Mouse (Mus musculus): ENCODE data around the gene Ppp2r5a.

DNA sequence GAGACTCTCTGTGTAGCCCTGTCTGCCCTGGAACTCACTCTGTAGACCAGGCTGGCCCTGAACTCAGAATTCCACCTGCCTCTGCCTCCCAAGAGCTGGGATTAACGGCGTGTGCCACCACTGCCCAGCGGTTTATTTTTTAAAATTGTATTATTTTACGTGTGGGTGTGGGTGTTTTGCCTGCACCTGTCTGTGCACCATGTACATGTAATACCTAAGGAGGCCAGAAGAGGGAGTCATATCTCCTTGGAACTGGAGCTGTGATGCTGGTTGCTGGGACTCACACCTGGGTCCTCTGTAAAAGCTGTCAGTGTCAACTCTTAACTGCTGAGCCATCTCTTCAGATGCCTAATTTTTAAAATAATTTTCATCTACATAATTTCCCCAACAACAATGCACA, 38.6 kb downstream of the Ppp2r5a start:
- TF ChIP-seq CTCF (conservative IDR thresholded peaks at IDR 0.05; ENCODE audit: insufficient read depth, insufficient read length, low read depth, low read length), result peak; percentile 60
- TF ChIP-seq POLR2A (IDR thresholded peaks at IDR 0.05; ENCODE audit: low read depth, low read length), result no peak

Data from kidney, adult 2 months (tissue).